Mouse (Mus musculus): ENCODE measurements around the gene Axin2.
"Not testable (repeated sequence)": the region's sequence is repeated elsewhere in the genome, so short reads cannot be mapped to it uniquely, and the experiment has no call there.

Axin2 gene

DNA sequence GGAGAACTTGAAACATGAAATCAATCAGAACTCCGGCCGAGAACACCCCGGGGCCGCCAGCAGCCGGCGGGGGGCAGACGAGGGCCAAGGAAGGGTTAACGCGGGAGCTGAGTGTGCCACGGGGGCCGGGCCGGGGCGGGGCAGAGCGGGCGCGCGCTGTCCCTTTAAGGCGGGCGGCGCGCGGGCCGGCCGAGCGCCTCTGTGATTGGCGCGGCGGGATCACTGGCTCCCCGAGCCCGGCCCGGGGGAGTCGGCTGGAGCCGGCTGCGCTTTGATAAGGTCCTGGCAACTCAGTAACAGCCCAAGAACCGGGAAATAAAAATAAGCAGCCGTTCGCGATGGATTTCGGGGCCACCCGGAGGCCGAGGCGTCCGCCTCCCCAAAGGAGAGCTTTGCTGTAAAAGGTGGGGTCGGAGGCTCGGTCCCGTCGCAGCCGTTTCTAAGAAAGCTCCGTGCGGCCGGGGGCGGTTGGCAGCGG is at the start of gene Axin2:
Axin2 (plus strand) TSS at position 192 of the 478 bp plus-strand sequence.
- DNase-seq (ENCODE audit: low spot score), result peak; percentile 93

- not testable (repeated sequence) for DNase-seq (ENCODE audit: low spot score)
Observed at GRCm38 (mm10) chr11:108871284-108871683, 48.9 kb upstream of the Axin2 start.

DNA sequence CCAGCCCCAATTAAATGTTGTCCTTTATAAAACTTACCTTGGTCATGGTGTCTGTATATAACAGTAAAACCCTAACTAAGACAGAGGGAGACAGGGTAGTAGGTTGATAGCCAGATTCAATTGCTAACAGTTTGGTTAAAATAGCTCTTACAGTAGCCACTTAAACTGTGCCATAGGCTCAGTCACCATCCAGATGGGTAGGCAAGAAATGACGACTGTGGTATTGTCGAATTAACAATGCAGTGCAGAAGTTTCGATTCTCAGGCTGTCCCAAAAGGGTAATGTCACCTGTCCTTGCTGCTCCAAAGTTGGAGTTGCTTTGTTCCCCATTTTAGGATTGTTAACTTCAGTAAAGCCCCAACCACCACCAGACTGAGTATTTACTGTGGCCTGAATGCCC is 48.4 kb upstream of the Axin2 start:
- DNase-seq (ENCODE audit: low spot score), result no peak

DNA sequence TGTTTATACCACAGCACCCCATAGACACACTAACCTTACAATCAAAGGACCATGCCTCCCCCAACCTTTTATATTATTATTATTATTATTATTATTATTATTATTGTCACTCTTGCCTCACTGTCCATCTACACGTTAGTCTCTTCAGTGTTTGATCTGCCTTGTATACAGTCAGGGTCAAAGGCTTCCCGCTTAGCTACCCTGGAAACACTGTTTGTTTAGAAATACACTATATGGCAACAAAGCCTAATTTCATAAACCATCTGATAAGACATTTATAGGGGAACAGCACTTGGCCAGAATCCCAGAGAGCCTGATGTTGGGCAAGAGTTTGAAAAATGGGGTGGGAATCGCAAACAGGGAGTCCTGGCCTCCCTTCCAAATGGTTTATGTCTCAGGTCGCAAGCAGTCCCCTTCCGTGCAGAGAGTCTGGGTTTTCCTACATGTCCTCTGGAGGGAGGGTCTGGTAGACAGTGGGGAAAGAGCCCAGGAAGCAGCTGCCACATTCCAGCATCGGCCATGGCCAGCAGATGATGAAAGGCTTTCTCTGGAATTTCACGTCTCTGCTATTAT is 43.4 kb upstream of the Axin2 start:
- no peak for DNase-seq (ENCODE audit: low spot score)

DNA sequence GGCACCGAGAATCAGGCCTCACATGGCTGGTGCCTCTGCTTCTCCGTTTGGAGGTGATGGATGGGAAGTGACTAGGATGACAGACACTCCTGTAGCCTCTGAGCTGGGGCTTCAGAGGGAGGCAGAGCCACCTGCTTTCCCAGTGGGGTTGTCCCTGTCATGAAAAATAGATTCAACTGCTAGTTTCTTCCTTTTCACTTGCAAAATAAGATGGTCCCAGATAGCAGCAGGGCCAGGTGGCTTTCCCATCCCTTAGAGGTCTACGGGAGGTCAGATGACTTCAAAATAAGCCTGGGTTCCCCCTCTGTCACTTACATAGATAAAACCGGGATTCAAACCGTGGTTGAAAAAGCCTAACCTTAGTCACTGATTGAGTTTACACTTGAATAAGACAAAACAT is 42.6 kb upstream of the Axin2 start:
- DNase-seq (ENCODE audit: low spot score), result no peak

DNA sequence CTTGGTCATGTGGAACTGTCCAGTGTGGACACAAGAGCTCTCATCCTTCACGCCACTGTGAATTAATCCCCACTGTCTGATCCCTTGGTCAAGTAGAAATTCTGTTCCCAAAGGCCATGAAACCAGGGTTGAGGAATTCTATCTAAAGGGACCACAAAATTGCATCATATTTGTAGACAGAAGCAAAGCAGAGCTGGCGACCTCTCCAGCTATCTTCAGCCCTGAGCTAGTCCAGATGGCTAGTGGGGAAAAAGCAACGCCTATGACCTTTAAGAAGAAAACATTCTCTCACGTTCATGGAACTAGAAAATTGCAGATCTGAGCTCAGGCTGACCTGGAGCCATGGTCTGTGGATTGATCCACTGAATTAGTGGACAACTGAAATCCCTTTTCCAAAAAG is 39.6 kb upstream of the Axin2 start:
- no peak for DNase-seq (ENCODE audit: low spot score)

- DNase-seq (ENCODE audit: low spot score), result no peak
Observed at GRCm38 (mm10) chr11:108881662-108882061, 38.5 kb upstream of the Axin2 start.

- DNase-seq (ENCODE audit: low spot score), result no peak
Observed at GRCm38 (mm10) chr11:108885276-108885896, 34.8 kb upstream of the Axin2 start.

DNA sequence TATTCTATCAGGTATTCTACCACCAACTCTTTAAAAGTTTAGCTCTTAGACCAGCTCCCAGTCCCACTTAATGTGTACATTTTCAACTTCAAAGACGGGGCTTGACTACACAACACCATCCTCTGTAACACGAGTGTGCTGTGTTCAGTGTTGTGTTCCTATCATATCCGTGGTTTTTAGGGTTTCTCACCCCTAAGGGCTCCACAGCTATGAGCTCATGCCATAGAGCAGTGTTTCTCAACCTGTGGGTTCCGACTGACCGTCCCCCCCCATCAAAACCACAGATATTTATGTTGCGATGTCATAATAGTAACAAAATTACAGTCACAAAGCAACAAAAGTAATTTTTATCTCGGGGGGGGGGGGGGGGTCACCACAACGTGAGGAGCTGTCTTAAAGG is 34.1 kb upstream of the Axin2 start:
- DNase-seq (ENCODE audit: low spot score), result no peak

- DNase-seq (ENCODE audit: low spot score), result peak; percentile 38
Observed at GRCm38 (mm10) chr11:108889121-108889520, 31.0 kb upstream of the Axin2 start.

- DNase-seq (ENCODE audit: low spot score), result no peak
Observed at GRCm38 (mm10) chr11:108890544-108890943, 29.6 kb upstream of the Axin2 start.

DNA sequence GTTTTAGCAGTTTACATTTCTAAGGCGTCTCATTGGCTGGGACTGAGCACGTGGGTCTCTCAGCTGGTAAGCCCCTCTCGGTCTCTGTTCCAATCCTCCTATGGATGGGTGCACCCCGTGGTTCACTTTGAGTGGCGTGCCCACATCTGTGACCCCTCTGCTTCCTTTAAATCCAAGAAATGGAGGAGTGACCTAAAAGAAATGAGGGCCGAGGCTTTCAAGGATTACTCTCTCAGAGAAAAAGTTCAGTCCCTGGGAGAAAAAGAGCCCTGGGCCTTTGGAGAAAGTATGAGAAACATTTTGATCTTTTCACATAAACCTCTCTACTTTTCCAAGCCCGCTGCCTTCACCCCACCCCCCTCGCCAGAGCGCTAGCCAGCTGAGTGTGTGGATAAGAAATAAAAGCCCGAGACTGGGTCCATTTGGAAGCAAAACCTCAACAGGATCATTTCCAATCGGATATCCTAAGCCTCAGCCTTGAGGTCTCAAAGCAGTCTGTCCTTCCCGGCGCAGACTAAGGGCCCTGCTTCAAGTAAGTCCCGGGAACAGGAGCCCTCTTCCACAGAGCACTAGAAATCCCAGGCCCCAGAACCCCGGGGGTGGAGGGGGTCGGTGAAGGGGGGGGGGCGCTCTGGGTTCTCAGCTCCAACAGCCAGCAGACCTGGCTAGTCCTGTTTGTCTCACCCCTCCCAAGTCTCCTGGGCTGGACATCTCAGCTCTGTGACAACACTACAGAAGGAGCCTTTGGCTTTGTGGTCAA is 28.9 kb upstream of the Axin2 start:
- DNase-seq (ENCODE audit: low spot score), result no peak

- DNase-seq (ENCODE audit: low spot score), result no peak
Observed at GRCm38 (mm10) chr11:108891871-108892380, 28.2 kb upstream of the Axin2 start.

GRCm38 (mm10) chr11:108892406-108892805 is 27.7 kb upstream of the Axin2 start:
- DNase-seq (ENCODE audit: low spot score), result no peak

GRCm38 (mm10) chr11:108893232-108893790 is 26.8 kb upstream of the Axin2 start:
- peak; percentile 19 for DNase-seq (ENCODE audit: low spot score)

DNA sequence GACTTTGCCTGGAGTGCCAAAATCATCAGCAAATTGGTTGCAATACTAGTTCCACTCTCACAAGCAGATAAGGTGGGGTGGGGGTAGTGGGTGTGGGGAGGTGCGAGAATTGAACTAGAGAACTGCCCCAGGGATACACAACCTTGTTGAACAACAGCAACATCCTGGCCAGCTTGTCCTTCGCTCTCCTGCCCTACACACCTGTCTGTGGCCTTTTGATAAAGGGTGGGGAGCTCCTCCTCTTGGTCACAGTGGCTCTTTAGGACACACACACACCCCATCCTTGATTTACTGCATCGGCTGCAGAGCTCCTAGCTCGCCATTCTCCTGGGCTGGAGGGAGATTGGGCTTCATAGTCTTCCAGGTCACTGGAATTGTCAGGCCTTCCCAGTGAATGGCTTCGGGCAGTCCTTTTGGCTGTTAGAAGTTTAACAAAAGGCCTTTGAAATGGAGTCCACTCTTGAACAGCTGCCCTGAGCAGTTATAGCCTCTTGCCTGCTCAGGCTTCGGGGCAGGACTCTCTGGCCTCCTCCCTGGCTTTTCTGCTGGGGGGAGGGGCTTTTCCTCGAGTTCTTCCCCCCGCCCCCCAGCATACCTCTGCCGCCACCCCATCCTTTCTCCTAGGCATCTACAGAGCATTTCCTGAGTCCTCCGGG is 26.2 kb upstream of the Axin2 start:
- no peak for DNase-seq (ENCODE audit: low spot score)

GRCm38 (mm10) chr11:108897034-108897433 is 23.1 kb upstream of the Axin2 start:
- DNase-seq (ENCODE audit: low spot score), result no peak

DNA sequence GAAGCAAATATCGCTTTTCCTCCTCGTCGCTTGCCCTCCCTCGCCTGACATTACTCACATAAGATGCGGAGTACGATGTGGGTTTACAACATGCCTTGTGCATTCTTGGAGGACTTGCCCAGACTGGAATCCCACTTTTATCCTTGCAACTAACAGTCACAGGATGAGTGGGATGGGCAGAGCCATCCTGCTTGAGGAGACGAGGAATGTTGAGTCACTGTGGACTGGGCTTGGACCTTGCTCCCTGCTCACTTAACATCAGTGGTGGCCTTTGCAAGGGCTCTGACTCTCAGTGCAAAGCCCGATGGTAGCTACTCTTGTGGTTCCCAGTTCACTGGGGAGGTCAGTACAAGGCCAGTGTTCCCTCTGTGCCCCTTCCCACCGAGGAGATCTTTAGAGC is 22.1 kb upstream of the Axin2 start:
- no peak for DNase-seq (ENCODE audit: low spot score)

- no peak for DNase-seq (ENCODE audit: low spot score)
Observed at GRCm38 (mm10) chr11:108898483-108898882, 21.7 kb upstream of the Axin2 start.

- no peak for DNase-seq (ENCODE audit: low spot score)
Observed at GRCm38 (mm10) chr11:108900718-108901488, 19.2 kb upstream of the Axin2 start.

DNA sequence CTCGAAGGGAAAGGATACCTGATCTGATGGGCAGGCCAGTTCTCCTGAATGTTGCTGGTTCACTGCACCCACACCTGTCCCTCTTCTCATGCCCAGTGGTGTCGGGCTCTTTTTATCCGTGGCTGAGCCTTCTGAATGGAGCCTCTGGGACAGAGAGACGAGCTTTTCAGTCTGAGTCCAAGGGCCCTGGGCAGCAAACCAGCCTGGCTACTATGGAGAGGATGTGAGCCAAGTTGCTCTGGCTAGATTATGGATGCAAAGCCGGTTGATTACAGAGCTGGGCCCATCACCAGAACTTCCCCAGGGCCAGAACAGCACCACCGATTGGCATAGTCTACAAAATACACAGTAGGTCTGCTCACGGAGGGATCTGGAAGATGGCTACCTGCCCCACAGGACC is 18.5 kb upstream of the Axin2 start:
- DNase-seq (ENCODE audit: low spot score), result no peak

Data from T-cell, adult 2 months (primary cell).